Mouse (Mus musculus) left cerebral cortex, postnatal 4 days (tissue): ENCODE results near the gene Fam198a. TPM values are rescaled to one million over a fixed set of nuclear protein-coding genes. Genes with fewer than 3 reads are reported as not detected.
A peak's percentile ranks its signal among the peaks of the same experiment; 100 is the strongest.
"Not testable (repeated sequence)": the region's sequence is repeated elsewhere in the genome, so short reads cannot be mapped to it uniquely, and the experiment has no call there.

Experiments used
- DNase-seq: peaks from one replicate; pipeline ENCODE4 v3.0.0-alpha.2; 2022
- intact Hi-C: fragments of 180-260 bp; cut with DNase I; formaldehyde crosslinking; loops from one replicate; pipeline ENCODE4 v1.15.1; 2025
- total RNA-seq, 2 experiments: library from RNA; stranded (reverse); gene quantifications; 2 replicates each; pipeline ENCODE4 v1.2.3; 2021

The Fam198a gene
- total RNA-seq, 2 experiments from 2014 or later, result 3.1 to 3.5 TPM

- DNase-seq, result no peak
- intact Hi-C loops, result loop anchor here (5.0 kb wide), 1 partner anchor 209 kb away; no protein-coding TSS in a partner anchor
Observed at GRCm38 (mm10) chr9:122018079-122018478, 67.3 kb downstream of the Fam198a start.

- intact Hi-C loops, result loop anchor here (5.0 kb wide), 1 partner anchor 208 kb away; no protein-coding TSS in a partner anchor
- peak; percentile 60 for DNase-seq
Observed at GRCm38 (mm10) chr9:122018782-122019395, 68.1 kb downstream of the Fam198a start.

GRCm38 (mm10) chr9:122020321-122020720 is 69.5 kb downstream of the Fam198a start:
- DNase-seq, result no peak
- intact Hi-C loops, result loop anchor here (10.0 kb wide), 1 partner anchor 104 kb away; no protein-coding TSS in a partner anchor

- intact Hi-C loops, result loop anchor here (10.0 kb wide), 1 partner anchor 104 kb away; no protein-coding TSS in a partner anchor
- not testable (repeated sequence) for DNase-seq
Observed at GRCm38 (mm10) chr9:122021171-122021570, 70.4 kb downstream of the Fam198a start.

GRCm38 (mm10) chr9:122021581-122021980 is 70.8 kb downstream of the Fam198a start:
- intact Hi-C loops, result loop anchor here (10.0 kb wide), 1 partner anchor 103 kb away; no protein-coding TSS in a partner anchor
- no peak for DNase-seq

- intact Hi-C loops, result loop anchor here (10.0 kb wide), 1 partner anchor 102 kb away; no protein-coding TSS in a partner anchor
- DNase-seq, result no peak
Observed at GRCm38 (mm10) chr9:122022776-122023175, 72.0 kb downstream of the Fam198a start.

- intact Hi-C loops, result loop anchor here (10.0 kb wide), 1 partner anchor 101 kb away; no protein-coding TSS in a partner anchor
- no peak for DNase-seq
Observed at GRCm38 (mm10) chr9:122023873-122024272, 73.1 kb downstream of the Fam198a start.

GRCm38 (mm10) chr9:122024419-122024818 is 73.6 kb downstream of the Fam198a start:
- intact Hi-C loops, result loop anchor here (10.0 kb wide), 1 partner anchor 100 kb away; no protein-coding TSS in a partner anchor
- no peak for DNase-seq

GRCm38 (mm10) chr9:122025855-122026590 is 75.2 kb downstream of the Fam198a start:
- intact Hi-C loops, result loop anchor here (10.0 kb wide), 1 partner anchor 99 kb away; no protein-coding TSS in a partner anchor
- no peak for DNase-seq

- DNase-seq, result peak; percentile 66
- intact Hi-C loops, result loop anchor here (10.0 kb wide), 1 partner anchor 98 kb away; no protein-coding TSS in a partner anchor
Observed at GRCm38 (mm10) chr9:122027081-122027913, 76.5 kb downstream of the Fam198a start.

- no peak for DNase-seq
- intact Hi-C loops, result loop anchor here (10.0 kb wide), 1 partner anchor 97 kb away; no protein-coding TSS in a partner anchor
Observed at GRCm38 (mm10) chr9:122027914-122028745, 77.3 kb downstream of the Fam198a start.

- intact Hi-C loops, result loop anchor here (10.0 kb wide), 1 partner anchor 95 kb away; no protein-coding TSS in a partner anchor
- DNase-seq, result no peak
Observed at GRCm38 (mm10) chr9:122029765-122030164, 79.0 kb downstream of the Fam198a start.

Other genes with a start within 250 kb of the Fam198a start
- gene Sec22c, start 245.5 kb upstream of the Fam198a start, total RNA-seq, result 10 to 100 TPM; 38.7 to 40.7 TPM
- gene Ss18l2, start 240.7 kb upstream of the Fam198a start, total RNA-seq, result 10 to 100 TPM; 60.1 to 60.6 TPM
- 100 to 1,000 TPM; 145 to 152 TPM for gene Nktr, start 231.8 kb upstream of the Fam198a start, total RNA-seq
- 10 to 100 TPM; 87.2 to 91.9 TPM for gene Zfp651, start 191.7 kb upstream of the Fam198a start, total RNA-seq
- gene Klhl40, start 173.4 kb upstream of the Fam198a start, total RNA-seq, result 1 to 10 TPM; 1.3 TPM
- gene Hhatl, start 158.5 kb upstream of the Fam198a start, total RNA-seq, result under 1 TPM in 1 of 2 experiments, not detected in 1; 0.93 TPM
- gene Ccdc13, start 111.5 kb upstream of the Fam198a start, total RNA-seq, result 1 to 10 TPM; 3.9 to 4.3 TPM
- gene Higd1a, start 92.6 kb upstream of the Fam198a start, total RNA-seq, result 10 to 100 TPM; 55.9 to 58.7 TPM
- 1 to 10 TPM; 1.7 to 4.3 TPM for gene Ackr2, start 52.6 kb upstream of the Fam198a start, total RNA-seq
- not detected for gene Cyp8b1, start 34.7 kb upstream of the Fam198a start, total RNA-seq
- 10 to 100 TPM; 31.5 to 35.8 TPM for gene Pomgnt2, start 46.1 kb downstream of the Fam198a start, total RNA-seq
- 100 to 1,000 TPM; 109 to 120 TPM for gene Snrk, start 166.3 kb downstream of the Fam198a start, total RNA-seq